Mouse (Mus musculus) monocyte, adult 5-6 weeks (primary cell): Measurements from ENCODE around the gene Foxe3. TPM values are rescaled to one million over a fixed set of nuclear protein-coding genes. Genes with fewer than 3 reads are reported as not detected.
"Not testable (repeated sequence)": the region's sequence is repeated elsewhere in the genome, so short reads cannot be mapped to it uniquely, and the experiment has no call there.

Source experiments
- ATAC-seq: fragments of 153-309, 156-312 bp; replicated peaks from 2 replicates; pipeline ENCODE4 v1.8.0; 2017; ENCODE audit warnings: mild to moderate bottlenecking; ENCODE audit not compliant: low TSS enrichment, insufficient number of reproducible peaks, severe bottlenecking, poor library complexity, low FRiP score
- total RNA-seq: library from RNA; stranded (forward); fragments of 200-1000, 200-491, 200-594 nt; gene quantifications from 3 replicates; pipeline ENCODE4 v1.2.3, GENCODE M21; 2017

Foxe3 gene
- total RNA-seq = not detected in 3 replicates

DNA sequence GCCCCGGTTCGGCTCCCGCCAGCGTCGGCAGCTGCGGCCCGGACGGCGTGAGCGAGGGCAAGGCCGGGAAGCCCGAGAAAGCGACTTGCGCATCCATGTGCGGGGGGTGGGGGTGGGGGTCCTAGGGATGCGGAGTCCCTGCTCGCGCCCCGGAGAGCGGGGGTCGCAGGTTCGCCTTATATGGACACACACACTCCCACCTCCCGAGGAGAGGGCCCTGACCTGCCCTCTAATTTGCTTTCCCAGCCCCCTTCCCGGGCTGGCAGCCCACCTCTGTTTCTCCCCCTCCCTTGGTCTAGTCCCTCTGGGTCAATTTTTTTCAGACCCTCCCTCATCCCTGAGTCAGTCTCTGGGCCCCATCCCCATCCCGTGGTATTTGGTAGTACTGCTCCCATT, at the start of gene Foxe3:
Gene Foxe3, minus strand, starts transcription at position 97 of the 396 bp plus-strand sequence.
- no peak for ATAC-seq

DNA sequence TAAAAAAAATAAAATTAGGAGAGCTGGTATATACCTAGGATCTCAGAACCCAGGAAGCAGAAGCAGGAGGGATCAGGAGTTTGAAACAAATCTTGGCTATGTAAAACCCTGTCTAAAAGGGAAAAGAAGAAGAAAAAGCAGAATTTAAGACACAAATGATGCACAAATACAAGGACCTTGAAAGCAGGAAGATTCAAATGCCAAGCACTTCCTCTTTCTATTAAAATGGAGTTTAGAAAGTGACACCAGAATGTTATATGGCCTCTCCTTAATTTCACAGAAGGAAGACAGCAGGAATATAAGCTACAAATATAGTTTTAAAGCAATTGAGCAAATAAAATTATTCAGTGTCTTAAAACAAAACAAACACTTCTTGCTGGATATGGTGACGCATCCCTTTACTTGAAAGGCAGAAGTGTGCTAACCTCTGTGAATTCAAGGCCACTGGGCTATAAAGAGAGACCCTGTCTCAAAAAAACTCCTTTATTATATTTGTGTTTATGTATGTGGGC, 47.5 kb upstream of the Foxe3 start:
- peak; percentile 54; the same call in 1 of the 2 replicates for ATAC-seq

DNA sequence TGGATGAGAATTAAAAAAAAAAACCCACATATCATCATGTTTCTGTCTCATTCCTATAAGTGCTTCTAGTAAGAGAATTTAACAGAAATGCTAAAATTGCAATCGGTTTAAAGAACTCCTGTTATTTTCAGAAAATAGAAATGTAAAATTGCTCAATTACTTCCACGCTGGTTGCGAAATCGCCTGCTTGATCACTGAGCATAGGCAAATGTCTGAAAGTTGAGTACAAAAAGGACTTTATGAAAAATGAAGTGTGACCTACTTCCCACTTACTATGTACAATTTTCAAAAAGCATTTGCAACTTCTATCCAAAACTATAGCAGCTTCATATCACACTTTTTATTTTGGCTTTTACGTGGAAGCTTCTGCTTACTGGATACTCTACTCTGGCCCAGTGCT, 44.9 kb upstream of the Foxe3 start:
- no peak for ATAC-seq

DNA sequence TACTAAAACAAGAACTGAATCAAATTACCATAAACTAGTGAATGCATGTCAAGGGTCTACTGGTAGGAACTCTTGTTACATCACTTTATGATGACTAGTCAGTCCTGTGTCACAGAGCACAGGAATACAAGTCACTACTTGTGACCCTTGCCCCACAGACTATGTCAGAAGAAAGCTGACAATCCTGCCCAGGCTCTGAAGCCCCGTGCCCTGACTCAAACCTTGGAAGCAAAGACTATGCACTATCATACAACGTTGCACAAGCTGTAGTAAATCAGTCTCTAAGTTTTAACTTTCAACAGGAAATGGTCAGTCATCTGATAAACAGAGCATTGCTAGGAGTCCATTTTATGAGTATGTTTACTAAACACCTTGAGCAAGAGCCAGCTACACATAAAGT, 35.1 kb upstream of the Foxe3 start:
- not testable (repeated sequence) for ATAC-seq

DNA sequence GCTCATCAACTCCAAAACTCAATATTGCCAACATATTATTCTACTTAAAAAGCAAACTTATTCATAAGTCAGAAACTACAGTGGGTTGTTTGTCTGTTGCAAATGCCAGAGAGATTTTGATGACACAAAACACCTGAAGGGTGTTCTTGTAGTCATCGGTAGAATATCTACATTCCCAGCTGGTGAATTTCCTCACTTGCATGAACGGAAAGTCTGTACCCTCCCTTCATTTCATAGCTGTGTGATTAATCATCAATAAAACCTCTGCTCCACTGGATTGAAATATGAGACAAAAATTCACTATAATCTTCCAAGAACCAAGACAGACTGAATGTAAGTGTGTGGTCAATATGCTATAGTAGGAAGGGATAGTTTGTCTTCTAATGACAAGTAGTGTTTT, 33.7 kb upstream of the Foxe3 start:
- no peak for ATAC-seq

DNA sequence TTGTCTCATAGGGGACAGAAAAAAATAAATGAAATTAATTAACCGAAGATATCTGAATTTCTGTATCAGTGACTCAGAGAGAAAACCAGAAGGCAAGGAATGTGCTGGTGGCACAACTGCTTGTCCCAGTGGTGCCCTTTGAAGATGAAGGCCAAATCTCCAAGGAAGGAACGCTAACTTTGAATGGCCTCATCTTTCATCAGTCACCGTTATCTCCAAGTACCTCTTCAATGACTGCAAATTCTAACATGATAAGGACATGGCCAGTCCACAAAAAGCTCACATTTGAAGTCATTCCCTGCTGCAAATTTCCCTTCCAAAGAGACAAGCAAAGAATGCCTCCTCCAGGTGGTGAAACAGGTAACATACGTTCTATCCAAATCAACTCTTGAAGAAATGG, 33.0 kb upstream of the Foxe3 start:
- no peak for ATAC-seq

DNA sequence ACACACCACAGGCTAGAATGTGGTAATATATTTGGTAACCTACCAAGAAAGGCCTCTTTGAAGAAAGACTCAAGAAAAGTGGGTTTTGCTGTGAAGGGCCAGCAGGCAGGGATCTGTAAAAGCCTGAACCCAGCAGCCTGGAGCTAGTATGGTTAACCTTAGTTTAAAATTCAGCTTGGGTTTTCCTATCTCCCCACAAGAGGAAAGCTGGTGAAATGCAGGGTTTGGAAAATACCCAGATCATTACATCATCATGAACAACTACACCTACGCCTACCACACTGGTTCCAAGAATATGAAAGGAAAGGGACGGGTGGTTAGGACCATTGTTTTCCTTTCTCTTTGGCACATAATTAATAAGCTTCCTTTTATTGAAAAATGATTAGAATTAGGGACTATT, 32.4 kb upstream of the Foxe3 start:
- no peak for ATAC-seq

DNA sequence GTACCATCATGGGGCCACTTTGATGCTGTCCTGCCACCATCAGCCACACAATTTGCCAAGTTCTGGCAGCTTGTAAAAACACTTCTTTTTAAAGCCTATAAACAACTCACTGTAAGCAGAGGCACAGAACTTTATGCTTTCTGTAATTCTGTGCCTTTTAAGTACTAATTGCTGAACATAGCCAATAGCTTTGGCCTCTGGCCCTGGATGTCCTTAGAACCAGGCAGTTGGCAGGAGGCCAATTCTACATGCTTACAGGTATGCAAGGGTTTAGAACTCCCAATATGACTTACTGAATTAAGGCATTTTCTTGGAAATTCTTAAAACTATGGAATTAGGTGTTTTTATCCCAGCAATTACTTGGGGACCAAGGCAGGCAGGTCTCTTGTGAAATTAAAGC, 31.6 kb upstream of the Foxe3 start:
- no peak for ATAC-seq

DNA sequence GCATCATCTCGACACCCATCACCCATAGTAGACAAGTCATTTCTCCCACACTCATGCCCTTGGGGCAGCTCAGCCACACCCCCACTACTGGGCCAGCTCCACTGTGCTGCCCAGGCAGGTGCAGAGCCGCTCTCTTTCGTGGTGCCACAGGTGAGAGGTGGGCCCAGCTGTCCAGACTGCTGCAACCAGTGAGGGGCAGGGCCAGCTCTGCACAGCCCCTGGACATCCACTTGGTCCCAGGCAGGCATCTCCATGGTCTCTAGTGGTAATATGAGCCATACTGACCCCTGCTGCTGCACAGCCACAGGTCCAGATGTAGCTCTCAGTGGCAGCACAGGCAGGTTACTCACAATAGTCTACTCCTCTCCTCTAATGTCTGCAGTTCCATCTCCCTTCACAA, 27.4 kb upstream of the Foxe3 start:
- ATAC-seq = 0 out of 2 replicates have a peak, but pooled peaks have one; percentile 17

DNA sequence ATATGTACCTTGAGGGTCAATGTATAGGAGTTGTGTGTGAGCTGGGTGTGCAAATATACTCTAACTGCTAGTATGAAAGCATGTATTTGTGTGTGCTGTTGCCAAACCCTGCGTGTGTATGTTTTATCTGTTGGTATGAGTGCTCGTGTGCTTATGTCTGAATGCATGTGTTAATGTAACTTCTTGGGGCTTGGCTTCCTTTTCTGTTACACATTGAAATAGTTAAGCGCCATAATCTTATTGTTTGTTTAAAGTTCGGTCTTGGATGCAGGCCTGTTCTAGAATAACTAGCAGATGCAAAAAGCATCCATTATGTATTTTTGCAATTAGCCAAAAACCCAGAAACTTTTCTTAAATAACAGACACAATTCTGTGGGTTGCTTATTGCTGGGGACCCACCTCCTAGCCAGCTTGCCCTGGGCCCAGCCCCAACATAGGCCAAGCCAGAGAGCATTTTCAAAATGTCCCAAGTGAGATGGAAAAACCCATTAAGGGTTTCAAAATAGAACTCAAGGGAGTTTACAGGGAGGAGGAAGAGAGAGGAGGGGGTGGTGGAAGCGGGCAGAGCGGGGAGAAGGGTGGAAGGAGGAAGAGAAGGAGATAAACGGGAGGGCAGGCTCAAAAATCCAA, 22.2 kb upstream of the Foxe3 start:
- no peak for ATAC-seq

DNA sequence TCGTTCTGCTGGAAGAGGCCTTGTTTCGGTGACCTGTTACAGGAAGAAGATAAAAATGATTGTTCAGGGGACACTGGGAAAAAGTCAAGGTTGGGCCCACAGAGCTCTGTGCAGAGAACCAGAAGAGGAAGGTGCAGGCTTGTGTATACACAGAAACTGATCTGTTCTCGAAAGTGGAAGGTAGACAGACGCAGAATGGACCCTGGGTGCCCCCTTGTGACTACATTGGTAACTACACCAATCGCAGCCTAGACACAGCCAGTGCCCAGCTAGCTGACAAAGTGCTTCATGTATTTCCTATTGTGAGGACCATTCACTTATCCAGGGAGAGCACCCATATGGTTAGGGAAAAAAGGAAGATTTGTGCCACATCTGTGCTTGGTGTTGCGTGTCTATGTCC, 21.6 kb upstream of the Foxe3 start:
- ATAC-seq = peak; percentile 98

DNA sequence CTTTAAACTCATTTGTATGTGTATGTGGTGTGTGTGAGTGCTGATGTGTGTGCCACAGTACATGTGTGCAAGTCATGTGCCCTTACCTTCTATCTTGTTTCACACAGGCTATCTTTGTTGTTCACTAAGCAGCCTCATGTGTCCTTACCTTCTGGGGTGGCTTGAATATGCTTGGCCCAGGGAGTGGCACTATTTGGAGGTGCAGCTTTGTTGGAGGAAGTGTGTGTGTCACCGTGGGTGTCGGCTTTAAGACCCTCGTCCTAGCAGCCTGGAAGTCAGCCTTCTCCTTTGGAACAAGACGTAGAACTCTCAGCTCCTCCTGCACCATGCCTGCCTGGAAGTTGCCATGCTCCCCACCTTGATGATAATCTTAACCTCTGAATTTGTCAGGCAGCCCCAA, 20.6 kb upstream of the Foxe3 start:
- ATAC-seq = no peak

DNA sequence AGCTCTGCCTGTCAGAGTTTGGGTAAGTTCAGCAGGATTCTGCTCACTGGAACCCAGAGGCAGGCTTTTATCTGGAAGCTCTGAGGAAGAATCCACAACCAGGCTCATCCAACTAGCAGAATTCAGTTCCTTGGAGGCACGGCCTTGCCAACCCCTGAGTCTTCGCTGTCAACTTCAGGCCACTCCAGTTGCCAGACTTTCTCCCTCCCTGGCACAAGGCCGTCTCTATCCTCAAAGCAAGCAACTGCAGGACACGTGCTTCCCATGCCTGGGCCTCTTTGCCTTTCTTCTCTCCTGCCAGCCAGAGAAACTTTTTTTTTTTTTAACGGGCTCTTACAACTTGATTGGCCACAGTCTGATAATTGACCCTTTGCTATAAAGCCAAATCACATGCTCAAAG, 19.2 kb upstream of the Foxe3 start:
- no peak for ATAC-seq

DNA sequence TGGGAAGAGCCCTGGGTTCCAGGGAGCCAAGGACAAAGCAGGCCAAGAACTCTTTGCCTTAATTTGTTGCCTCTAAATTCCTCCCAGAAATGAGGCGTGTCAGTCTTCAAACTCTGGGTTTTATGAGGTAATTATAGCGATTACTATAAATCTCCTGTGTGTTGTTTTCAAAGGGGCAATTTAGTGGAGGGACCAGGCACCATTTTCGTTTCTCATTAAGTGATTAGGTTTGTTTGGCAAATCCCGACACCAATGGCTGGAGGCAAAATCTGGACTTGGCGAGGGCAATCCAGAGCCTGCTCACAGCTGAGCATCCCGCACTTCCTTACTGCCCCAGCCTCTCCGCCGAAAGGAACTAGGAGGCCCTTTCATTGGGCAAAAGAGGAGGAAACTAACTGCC, 16.8 kb upstream of the Foxe3 start:
- ATAC-seq = no peak

DNA sequence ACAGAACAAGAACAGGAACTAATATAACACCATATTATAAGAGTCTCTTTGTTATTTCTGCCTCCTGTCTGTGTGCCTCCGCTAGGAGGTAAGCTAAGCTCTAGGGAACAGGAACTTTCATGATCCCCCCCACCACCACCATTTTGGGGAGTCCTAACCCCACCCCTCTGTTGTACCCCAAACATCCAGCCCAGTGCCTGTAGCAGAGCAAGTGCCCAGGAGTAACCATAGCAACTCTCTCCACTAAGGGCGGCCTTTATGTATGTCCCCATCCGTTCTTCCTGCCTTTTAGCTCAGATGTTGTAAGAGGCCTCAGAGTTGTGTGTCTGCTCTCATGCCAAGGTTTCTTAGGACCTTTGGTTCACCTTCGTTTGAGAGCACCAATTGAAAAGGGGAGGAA, 16.3 kb upstream of the Foxe3 start:
- ATAC-seq = no peak

DNA sequence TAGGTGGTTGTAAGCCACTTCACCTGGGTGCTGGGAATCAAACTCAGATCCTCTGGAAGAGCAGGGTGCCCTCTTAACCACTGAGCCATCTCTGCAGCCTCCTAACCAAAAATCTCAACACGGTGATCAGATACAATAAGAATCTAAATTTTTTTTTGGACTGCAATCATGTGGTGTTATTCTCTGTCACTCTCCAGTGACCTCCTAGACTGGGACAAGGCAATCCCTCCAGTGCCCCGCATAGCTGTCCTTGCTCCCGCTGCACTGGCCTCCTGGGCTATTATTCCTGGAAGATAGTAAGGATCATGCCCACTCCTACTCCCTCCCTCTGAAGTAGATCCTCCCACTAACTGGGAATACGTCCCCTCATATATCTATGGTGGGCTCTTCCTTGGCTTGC, 15.5 kb upstream of the Foxe3 start:
- no peak for ATAC-seq

DNA sequence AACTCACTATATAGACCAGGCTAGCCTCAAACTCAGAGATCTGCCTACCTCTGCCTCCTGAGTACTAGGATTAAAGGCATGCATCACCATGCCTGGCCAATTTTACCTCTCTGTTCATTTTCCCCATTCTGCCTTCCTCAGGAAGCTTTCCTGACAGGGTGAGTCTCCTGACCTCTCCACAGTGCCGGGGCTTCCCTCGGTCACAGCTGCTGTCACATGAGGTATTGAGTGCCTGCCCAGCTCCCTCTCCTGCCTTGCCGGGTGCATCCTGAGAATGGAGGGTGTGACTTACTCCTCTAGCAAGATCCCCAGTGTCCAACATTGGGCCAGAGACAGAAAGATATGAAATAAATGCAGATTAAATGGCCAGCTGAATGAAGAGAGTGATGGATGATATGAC, 12.4 kb upstream of the Foxe3 start:
- ATAC-seq = no peak

DNA sequence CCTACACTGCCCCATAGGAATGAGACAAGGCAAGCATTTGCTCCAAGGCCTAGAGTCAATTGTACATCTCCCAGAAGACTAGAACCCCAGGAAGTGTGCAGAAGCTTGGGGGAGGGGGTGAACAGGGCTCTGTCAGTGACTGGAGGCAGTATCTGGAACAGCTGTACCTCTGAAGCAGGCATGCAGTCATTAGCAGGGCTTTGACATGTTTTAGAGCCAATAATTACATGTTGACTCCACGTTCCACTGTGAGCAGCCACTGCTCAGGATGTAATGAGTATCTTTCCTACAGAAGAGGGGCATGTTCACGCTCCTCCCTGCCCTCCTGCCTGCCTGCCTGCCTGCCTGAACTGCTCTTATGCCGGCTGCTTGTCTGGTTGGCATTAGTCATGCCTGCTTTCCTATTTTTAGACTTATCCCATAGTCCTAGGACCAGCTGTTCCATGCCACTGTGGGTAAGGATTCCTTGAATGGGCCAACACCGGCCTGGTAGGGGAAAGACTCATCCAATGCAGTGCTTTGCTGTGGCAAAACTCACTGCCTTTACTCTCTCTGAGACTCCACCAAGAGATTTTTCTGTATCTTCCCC, 11.7 kb upstream of the Foxe3 start:
- no peak for ATAC-seq

DNA sequence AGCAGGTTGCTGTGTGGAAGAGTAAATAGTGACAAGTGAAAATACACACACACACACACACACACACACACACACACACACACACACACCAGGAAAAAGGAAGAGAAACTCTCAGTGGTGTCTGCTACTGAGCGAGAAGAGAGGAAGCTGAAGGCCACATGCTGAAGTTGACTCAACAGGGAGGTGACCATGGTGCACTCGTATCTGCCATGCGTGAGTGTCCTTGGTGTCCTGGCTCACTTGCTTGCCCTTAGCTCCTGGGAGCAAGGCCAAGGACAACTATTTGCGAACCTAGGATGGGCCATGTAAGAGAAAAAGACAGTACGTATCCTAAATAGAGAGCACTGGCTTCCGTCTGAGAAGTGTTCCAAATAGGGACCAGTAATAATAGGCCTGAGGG, 8.4 kb upstream of the Foxe3 start:
- ATAC-seq = peak; percentile 88

DNA sequence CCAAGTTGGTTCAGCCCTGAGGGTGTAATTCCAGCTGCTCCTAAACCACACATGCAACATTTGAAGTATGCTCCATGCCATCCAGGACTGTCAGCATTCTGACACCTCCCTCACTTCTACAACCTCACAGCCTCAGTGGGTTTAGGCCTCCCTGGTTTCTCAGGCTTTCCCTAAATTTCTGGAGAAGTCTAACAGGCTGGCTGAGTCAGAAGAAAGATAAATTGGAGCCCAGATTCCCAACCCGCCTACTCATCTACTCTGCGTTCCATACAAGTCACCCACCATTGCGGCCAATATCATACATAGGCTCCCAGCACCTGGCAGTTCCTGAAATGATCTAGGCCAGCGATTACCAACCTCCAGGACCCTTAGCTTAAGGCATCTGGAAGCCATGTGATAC, 6.9 kb upstream of the Foxe3 start:
- ATAC-seq = no peak

DNA sequence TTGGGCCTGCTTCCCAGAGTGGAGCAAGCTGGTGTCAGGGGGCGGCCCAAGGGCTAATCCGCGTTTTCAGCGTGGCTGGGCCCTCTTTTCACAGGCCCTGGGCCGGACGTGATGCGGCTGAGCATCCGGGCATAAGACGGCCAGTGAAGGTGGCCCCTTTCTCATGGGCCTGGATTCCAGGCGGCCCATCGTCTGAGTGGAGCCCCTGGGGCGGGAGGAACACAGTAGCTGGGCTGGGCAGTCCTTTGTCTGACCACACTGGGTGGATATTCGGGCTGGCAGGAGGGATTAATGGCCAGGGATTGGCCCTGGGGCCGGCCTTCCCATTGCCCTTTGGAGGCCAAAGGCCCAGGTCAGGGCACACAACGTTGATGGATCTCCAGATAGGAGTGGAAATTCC, 3.3 kb upstream of the Foxe3 start:
- no peak for ATAC-seq
